Mouse (Mus musculus) myocyte (in vitro differentiated cells): ENCODE data around the gene Asxl1.

Source experiments
- CEBPB ChIP-seq: IDR thresholded peaks from 2 replicates; pipeline ENCODE4 v1.6.1; 2011; ENCODE audit warnings: mild to moderate bottlenecking, moderate library complexity; ENCODE audit not compliant: poor library complexity, insufficient read depth, severe bottlenecking
- E2F4 ChIP-seq: IDR thresholded peaks from one replicate; pipeline ENCODE4 v1.6.1; 2011; ENCODE audit warnings: mild to moderate bottlenecking, control low read depth, moderate library complexity; ENCODE audit not compliant: insufficient read depth
- MAX ChIP-seq: IDR thresholded peaks from one replicate; pipeline ENCODE4 v1.6.1; 2011; ENCODE audit warnings: low read depth, mild to moderate bottlenecking, control low read depth
- MYOD1 ChIP-seq, 3 experiments: IDR thresholded peaks; one replicate each; pipeline ENCODE4 v1.6.1; 2011; ENCODE audit warnings: control low read depth in 2 of 3, low read depth in 2 of 3, mild to moderate bottlenecking in 2 of 3, moderate library complexity in 1 of 3; ENCODE audit not compliant: insufficient read length in 2 of 3, control insufficient read depth in 1 of 3
- MYOG ChIP-seq, 3 experiments: IDR thresholded peaks; one replicate each; pipeline ENCODE4 v1.6.1; 2011; ENCODE audit warnings: control low read depth in 2 of 3, low read depth in 2 of 3, mild to moderate bottlenecking in 2 of 3; ENCODE audit not compliant: insufficient read length in 2 of 3, control insufficient read depth in 1 of 3, insufficient read depth in 1 of 3
- POLR2A ChIP-seq: IDR thresholded peaks from one replicate; pipeline ENCODE4 v1.6.1; 2011; ENCODE audit warnings: low read depth, mild to moderate bottlenecking, control low read depth, moderate library complexity; ENCODE audit not compliant: insufficient read length
- POLR2AphosphoS2 ChIP-seq: IDR thresholded peaks from one replicate; pipeline ENCODE4 v1.6.1; 2011; ENCODE audit warnings: low read depth, control low read depth; ENCODE audit not compliant: insufficient read length
- REST ChIP-seq: IDR thresholded peaks from one replicate; pipeline ENCODE4 v1.6.1; 2011; ENCODE audit warnings: mild to moderate bottlenecking, control low read depth, moderate library complexity; ENCODE audit not compliant: insufficient read depth, insufficient read length
- SRF ChIP-seq: IDR thresholded peaks from one replicate; pipeline ENCODE4 v1.6.1; 2011; ENCODE audit warnings: low read depth; ENCODE audit not compliant: control insufficient read depth, insufficient read length
- TCF12 ChIP-seq: IDR thresholded peaks from one replicate; pipeline ENCODE4 v1.6.1; 2011; ENCODE audit warnings: mild to moderate bottlenecking, control low read depth; ENCODE audit not compliant: poor library complexity, insufficient read depth, severe bottlenecking
- USF1 ChIP-seq: IDR thresholded peaks from one replicate; pipeline ENCODE4 v1.6.1; 2011; ENCODE audit warnings: low read depth, mild to moderate bottlenecking, control low read depth, moderate library complexity

GRCm38 (mm10) chr2:153333822-153334232, 11.8 kb upstream of the Asxl1 start:
- TF ChIP-seq TCF12 (peak; percentile 82), MAX (no peak), E2F4 (no peak), POLR2AphosphoS2 (no peak), MYOD1 (IDR thresholded peaks at IDR 0.05; ENCODE audit: control insufficient read depth in 1 of 3, insufficient read length in 2 of 3, low read depth in 2 of 3) (peak in 2 of 3 experiments; percentile 58 to 83), USF1 (no peak), POLR2A (no peak), MYOG (IDR thresholded peaks at IDR 0.05; ENCODE audit: control insufficient read depth in 1 of 3, insufficient read depth in 1 of 3, insufficient read length in 2 of 3, low read depth in 2 of 3) (peak; percentile 43 to 97 (median 79)), CEBPB (no peak), SRF (no peak), REST (no peak)
